Mouse (Mus musculus) lung, embryonic 15.5 days (tissue): ENCODE results near the gene Snx33. TPM values are rescaled to one million over a fixed set of nuclear protein-coding genes. Genes with fewer than 3 reads are reported as not detected.
"Not testable (repeated sequence)": the region's sequence is repeated elsewhere in the genome, so short reads cannot be mapped to it uniquely, and the experiment has no call there.

Source experiments
- ATAC-seq: fragments of 200-750 bp; cut with Nextera tagmentation; 2 replicates; pipeline ENCODE4 v1.8.0; 2017; ENCODE audit warnings: moderate number of reproducible peaks, borderline replicate concordance; ENCODE audit not compliant: low FRiP score, low TSS enrichment; ENCODE audit errors: extremely low read depth
- H3K27ac ChIP-seq: fragments of 300-500 bp; sonication (generic); 2 replicates; pipeline ENCODE4 v1.5.1; 2015; ENCODE audit warnings: moderate library complexity, mild to moderate bottlenecking, inconsistent platforms
- H3K27me3 ChIP-seq: fragments of 300-500 bp; sonication (generic); 2 replicates; pipeline ENCODE4 v1.6.1; 2015; ENCODE audit warnings: inconsistent platforms
- H3K36me3 ChIP-seq: fragments of 300-500 bp; sonication (generic); 2 replicates; pipeline ENCODE4 v1.6.1; 2015; ENCODE audit warnings: inconsistent platforms
- H3K4me1 ChIP-seq: fragments of 300-500 bp; sonication (generic); 2 replicates; pipeline ENCODE4 v1.6.1; 2015; ENCODE audit warnings: inconsistent platforms
- H3K4me2 ChIP-seq: fragments of 300-500 bp; sonication (generic); 2 replicates; pipeline ENCODE4 v1.6.1; 2015; ENCODE audit warnings: inconsistent platforms, mild to moderate bottlenecking, moderate library complexity
- H3K4me3 ChIP-seq: fragments of 300-500 bp; sonication (generic); 2 replicates; pipeline ENCODE4 v1.5.1; 2015; ENCODE audit warnings: mild to moderate bottlenecking, inconsistent platforms
- H3K9ac ChIP-seq: fragments of 300-500 bp; sonication (generic); 2 replicates; pipeline ENCODE4 v1.6.1; 2015; ENCODE audit warnings: inconsistent platforms
- H3K9me3 ChIP-seq: fragments of 300-500 bp; sonication (generic); 2 replicates; pipeline ENCODE4 v1.6.1; 2016; ENCODE audit warnings: inconsistent platforms
- WGBS: fragments of 180-500 bp; shearing (Covaris S2); methylation state at CpG from one replicate; pipeline ENCODE4 v1.1.7; 2015; 5-methylcytosine and 5-hydroxymethylcytosine counted together
- polyA plus RNA-seq: library from polyadenylated mRNA; unstranded; fragments of >200 nt; fragmentation: Nextera tagmentation; extraction: Ambion mirVana; gene quantifications from 2 replicates; pipeline ENCODE4 v1.2.1, GENCODE M21; 2015

Gene Snx33
- polyA plus RNA-seq, 1 experiment from 2014 or later: 11.4 TPM

DNA sequence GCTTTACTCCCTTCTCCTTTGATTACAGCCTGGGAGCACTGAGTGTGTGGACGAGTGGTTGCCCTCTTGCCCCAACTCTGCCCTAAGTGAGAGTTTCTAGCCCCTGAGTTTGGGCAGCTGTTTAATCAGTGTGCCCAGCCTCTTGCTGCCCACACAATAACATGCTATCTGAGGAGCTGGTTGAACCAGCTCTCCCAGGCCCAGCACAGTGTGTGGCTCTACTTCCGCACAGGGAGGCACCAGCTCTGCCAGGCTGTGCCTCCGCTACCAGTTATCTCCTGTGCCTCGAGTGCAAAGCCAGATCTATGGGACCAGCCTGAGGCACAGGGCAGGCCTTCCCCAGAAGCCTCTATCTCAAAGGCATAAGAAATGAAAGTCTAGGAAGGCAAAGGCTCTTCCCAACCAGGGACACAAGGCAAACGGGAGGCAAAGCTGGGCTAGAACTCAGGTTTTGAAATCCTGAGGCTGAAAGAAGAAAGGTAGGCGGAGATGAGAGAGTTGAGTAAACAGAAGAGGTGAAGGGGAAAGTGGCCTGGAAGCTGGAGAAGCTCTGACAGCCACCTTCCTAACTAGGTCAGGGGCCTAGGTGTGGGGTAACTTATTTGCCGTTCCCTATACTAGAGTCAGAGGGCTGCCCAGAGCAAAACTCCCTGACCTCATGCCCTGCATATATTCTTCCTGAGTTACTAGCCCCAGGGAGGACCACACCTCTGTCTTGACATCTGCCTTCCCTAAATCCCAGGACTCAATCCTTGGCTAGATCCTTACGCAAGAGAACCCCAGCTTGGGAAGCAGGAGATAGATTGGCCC lies 4.1 kb downstream of the Snx33 start:
- peak overlapping the region; percentile 36 for H3K9ac ChIP-seq
- H3K4me3 ChIP-seq: peak overlapping the region; percentile 36
- peak overlapping the region; percentile 76 for H3K4me2 ChIP-seq
- H3K27ac ChIP-seq: peak overlapping the region; percentile 76
- H3K4me1 ChIP-seq: peaks cover 50% of the 10 kb centered on the region
- peaks cover 22% of the 10 kb centered on the region for H3K36me3 ChIP-seq
- 36% methylated on average over 8 of the region's 8 CpGs for WGBS
- no peaks in the 10 kb centered on the region for H3K27me3 ChIP-seq
- H3K9me3 ChIP-seq: no peaks in the 10 kb centered on the region
- no peak for ATAC-seq

DNA sequence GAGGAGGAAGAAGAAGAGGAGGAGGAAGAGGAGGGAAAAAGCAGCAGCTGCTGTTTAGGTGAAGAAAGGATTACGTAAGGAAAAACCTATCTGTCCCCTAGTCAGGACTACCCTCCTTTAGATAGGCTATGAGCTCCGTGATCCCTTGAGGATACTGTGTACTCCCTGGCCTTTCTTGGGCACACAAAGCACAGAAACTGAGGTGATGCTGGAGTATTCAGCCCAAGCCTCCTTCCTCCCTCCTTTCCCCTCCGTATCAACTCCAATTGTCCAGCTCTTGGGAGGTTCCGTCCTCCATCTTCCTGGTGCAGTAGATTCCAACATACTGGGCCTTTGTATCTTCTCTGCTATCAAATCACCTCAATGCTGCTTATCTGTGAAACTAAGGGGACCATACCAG lies 5.4 kb downstream of the Snx33 start:
- H3K9me3 ChIP-seq: no peaks in the 10 kb centered on the region
- H3K4me2 ChIP-seq: peak overlapping the region; percentile 76; the same call in 1 of the 2 replicates
- no peak overlapping the region for H3K27ac ChIP-seq
- ATAC-seq: no peak
- H3K9ac ChIP-seq: no peak overlapping the region
- no peaks in the 10 kb centered on the region for H3K27me3 ChIP-seq
- no peak overlapping the region for H3K4me3 ChIP-seq
- WGBS: 85% methylated on average over 4 of the region's 4 CpGs
- peaks cover 33% of the 10 kb centered on the region for H3K36me3 ChIP-seq
- peaks cover 43% of the 10 kb centered on the region for H3K4me1 ChIP-seq

DNA sequence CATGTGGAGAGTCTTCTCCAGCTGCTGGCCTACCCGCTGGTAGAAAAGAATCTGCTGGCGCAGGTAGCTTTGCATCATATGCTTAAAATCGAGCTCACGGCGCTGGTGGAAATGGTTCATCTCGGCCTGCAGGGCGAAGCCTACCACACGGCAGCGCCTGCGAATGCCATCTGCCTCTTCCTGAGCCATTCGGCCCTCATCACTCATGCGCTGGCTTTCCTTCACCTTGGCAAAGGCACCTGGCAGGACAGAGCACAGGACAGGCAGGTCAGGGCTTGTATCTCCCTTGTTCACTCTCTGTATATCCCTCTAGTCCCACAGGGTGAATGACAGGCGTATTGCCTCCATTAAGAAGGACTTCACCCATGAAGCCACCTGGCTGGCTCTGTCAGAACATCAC lies 9.7 kb downstream of the Snx33 start:
- Histone ChIP-seq H3K4me1 (peaks cover 9% of the 10 kb centered on the region), H3K27ac (no peak overlapping the region), H3K9me3 (no peaks in the 10 kb centered on the region), H3K4me3 (no peak overlapping the region), H3K9ac (no peak overlapping the region), H3K4me2 (no peak overlapping the region), H3K36me3 (peaks cover 62% of the 10 kb centered on the region), H3K27me3 (no peaks in the 10 kb centered on the region)
- no peak for ATAC-seq
- 92% methylated on average over 13 of the region's 13 CpGs for WGBS

DNA sequence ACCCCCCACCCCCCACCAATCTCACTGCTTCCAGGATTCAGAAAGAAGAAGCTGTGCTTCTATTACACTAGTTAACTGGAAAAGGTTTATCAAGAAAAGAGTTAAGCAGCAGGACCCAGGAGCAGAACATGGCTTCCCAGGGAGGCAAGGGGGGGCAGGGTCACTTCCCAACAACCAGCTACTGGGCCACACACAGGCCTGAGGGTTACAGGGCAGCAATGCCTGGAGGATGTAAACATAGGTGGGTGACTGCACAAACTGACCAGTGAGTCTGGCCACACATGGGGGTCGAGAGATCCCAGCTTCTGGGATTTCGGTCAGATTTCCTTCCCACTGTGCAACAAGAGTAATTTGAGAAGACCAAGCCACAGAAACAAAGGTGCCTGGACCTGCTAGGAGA lies 11.0 kb downstream of the Snx33 start:
- Histone ChIP-seq H3K27ac (no peak overlapping the region), H3K4me1 (no peaks in the 10 kb centered on the region), H3K4me2 (no peak overlapping the region), H3K4me3 (no peak overlapping the region), H3K27me3 (no peaks in the 10 kb centered on the region), H3K9me3 (no peaks in the 10 kb centered on the region), H3K9ac (no peak overlapping the region), H3K36me3 (peaks cover 59% of the 10 kb centered on the region)
- ATAC-seq: no peak
- 78% methylated on average over 2 of the region's 2 CpGs for WGBS

DNA sequence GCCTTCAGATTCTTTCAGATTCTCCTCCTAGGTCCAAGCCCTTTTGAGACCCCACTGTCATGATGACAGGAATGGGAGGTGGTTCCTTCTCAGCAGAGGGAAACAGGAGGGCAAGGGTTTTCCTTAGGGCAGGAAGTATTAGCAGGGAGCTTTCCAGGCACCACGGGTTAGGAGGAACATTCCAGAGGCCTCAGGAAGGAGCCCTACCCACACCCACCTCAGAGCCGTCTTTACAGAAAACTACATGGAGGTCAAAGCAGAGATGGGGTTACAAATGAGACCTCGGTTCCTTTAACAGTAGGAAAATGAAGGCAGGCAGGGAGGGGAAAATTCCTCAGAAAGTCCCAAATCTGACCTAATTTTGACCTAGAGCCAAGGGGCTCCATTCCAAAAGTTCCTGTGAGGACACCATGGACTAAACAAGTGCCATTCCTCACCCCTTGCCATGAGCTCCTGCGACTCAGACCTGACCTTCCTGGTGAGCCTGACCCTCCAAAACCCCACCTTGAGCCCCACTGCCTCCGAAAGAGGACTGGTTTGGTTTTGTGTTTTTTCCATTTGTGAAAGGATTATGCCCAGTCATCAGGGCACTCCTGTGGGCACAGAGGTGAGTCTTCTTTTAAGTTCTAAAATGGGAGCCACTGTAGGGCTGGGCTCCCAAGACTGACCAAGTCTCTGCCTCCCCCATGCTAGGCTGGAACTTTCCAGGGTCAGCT lies 12.3 kb downstream of the Snx33 start:
- no peaks in the 10 kb centered on the region for H3K4me1 ChIP-seq
- no peak overlapping the region for H3K9ac ChIP-seq
- H3K36me3 ChIP-seq: peaks cover 48% of the 10 kb centered on the region
- H3K27ac ChIP-seq: no peak overlapping the region
- H3K27me3 ChIP-seq: no peaks in the 10 kb centered on the region
- no peak for ATAC-seq
- H3K4me3 ChIP-seq: no peak overlapping the region
- H3K9me3 ChIP-seq: no peaks in the 10 kb centered on the region
- 67% methylated on average over 5 of the region's 5 CpGs for WGBS
- no peak overlapping the region for H3K4me2 ChIP-seq

DNA sequence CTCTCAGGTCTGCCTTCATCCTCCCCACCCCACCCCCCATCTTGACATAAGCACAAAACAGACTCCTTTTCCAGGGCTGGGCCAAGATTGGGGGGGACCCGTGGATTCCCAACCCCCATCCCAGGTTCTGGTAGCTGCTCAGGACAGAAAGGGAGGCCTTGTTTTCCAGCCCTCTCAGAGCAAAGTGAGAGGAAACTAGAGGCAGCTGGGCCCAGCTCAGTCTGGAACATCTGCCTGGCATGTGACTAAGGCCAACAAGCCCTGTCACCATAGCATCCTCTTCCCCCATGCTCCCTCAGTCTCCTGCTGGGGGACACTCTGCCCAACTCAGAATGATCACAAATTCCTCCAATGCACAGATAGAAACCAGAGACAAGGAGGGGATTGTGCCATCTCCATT lies 13.1 kb downstream of the Snx33 start:
- no peaks in the 10 kb centered on the region for H3K27me3 ChIP-seq
- peaks cover 44% of the 10 kb centered on the region for H3K36me3 ChIP-seq
- WGBS: 76% methylated on average over 1 of the region's 1 CpGs
- H3K4me2 ChIP-seq: no peak overlapping the region
- ATAC-seq: no peak
- no peak overlapping the region for H3K4me3 ChIP-seq
- H3K4me1 ChIP-seq: no peaks in the 10 kb centered on the region
- no peak overlapping the region for H3K27ac ChIP-seq
- no peak overlapping the region for H3K9ac ChIP-seq
- no peaks in the 10 kb centered on the region for H3K9me3 ChIP-seq

DNA sequence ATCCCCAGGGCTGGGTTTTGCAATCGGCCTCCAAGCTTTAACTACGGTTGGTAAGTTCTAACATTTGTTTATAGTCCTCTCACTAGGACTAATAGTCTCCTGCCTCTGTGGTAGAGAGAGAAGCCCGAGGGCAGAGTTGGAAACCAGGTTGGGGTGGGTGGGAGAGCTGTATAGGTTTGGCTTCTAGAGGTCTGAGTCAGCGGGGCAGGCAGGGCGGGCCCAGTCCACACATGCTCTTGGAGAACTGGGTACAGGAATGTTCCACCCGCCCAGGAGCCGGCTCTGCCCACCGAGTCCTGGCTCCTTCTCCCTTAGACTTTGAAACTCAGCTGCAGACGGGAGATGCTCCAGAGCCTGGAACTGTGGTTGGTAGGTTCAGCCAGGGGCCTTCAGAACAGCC lies 14.2 kb downstream of the Snx33 start:
- Histone ChIP-seq H3K36me3 (peaks cover 40% of the 10 kb centered on the region), H3K4me1 (no peaks in the 10 kb centered on the region), H3K4me3 (no peak overlapping the region), H3K9me3 (no peaks in the 10 kb centered on the region), H3K4me2 (no peak overlapping the region), H3K27ac (no peak overlapping the region), H3K9ac (no peak overlapping the region), H3K27me3 (no peaks in the 10 kb centered on the region)
- no peak for ATAC-seq
- WGBS: 80% methylated on average over 9 of the region's 9 CpGs

DNA sequence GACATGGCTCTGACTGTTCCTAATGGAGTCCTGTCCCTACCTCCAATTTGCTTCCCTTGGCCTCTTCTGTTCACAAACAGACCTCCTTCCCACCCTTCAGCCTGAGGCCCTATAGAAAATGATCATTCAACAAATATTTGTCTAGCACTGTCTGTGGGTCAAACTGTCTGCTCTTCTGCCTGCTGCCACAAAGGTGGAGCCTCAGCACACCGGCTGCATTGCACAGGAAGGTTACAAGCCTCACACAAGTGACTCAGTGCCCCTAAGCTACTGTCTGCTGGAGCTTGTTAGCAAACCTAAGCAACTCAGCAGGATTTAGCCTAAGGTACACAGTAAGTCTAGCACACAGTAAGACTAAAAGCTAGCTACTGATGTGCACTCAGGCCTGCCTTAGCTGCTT lies 17.2 kb downstream of the Snx33 start:
- no peak overlapping the region for H3K4me2 ChIP-seq
- no peak for ATAC-seq
- 14% methylated on average over 1 of the region's 1 CpGs for WGBS

DNA sequence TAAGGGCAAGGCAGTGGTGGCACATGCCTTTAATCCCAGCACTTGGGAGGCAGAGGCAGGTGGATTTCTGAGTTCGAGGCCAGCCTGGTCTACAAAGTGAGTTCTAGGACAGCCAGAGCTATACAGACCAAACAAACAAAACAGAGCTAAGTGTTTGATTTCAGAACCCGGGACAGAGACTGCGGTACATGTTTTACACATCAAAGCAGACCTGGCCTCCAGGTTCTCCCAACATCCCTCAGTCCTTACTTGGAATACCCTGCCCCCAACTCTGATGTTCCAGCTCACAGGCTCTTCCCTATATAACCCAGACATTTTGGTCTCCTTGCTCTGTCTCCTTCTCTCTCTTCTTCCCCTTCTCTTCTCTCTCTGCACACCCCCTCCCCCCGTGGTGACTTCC lies 18.2 kb downstream of the Snx33 start:
- not testable (repeated sequence) for H3K9me3 ChIP-seq, H3K9ac ChIP-seq, H3K4me1 ChIP-seq, H3K36me3 ChIP-seq, H3K4me2 ChIP-seq, H3K27me3 ChIP-seq, ATAC-seq, H3K27ac ChIP-seq, H3K4me3 ChIP-seq
- WGBS: 37% methylated on average over 4 of the region's 4 CpGs

More for the DNA sequence above, 17.2 kb downstream of the Snx33 start:
- Histone ChIP-seq H3K4me1 (no peaks in the 10 kb centered on the region), H3K36me3 (peaks cover 11% of the 10 kb centered on the region; the same call in 1 of the 2 replicates), H3K27me3 (no peaks in the 10 kb centered on the region), H3K9ac (no peak overlapping the region), H3K4me3 (no peak overlapping the region), H3K27ac (no peak overlapping the region), H3K9me3 (no peaks in the 10 kb centered on the region)

DNA sequence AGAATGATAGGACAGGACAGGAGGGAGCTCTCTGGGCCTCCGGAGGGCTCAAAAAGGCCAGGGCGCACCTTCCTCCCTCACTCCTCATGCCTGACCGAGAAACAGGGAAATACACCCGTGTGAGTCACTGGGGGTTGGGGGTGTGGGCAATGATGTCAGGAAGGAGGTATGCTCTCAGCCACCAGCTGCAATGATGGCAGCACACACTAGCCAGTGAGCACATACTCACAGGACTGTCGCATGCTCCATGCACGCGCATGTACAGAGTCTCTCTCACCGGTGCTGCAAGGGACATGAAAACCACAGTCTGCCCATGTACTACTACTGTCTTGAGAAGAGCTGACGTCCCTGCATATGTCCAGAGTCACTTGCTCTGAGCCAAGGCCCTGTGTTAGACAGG lies 20.6 kb downstream of the Snx33 start:
- Histone ChIP-seq H3K9ac (no peak overlapping the region), H3K27me3 (no peaks in the 10 kb centered on the region), H3K4me3 (no peak overlapping the region), H3K9me3 (no peaks in the 10 kb centered on the region), H3K4me1 (no peaks in the 10 kb centered on the region), H3K4me2 (no peak overlapping the region), H3K27ac (no peak overlapping the region), H3K36me3 (no peaks in the 10 kb centered on the region)
- ATAC-seq: no peak
- 70% methylated on average over 9 of the region's 9 CpGs for WGBS

DNA sequence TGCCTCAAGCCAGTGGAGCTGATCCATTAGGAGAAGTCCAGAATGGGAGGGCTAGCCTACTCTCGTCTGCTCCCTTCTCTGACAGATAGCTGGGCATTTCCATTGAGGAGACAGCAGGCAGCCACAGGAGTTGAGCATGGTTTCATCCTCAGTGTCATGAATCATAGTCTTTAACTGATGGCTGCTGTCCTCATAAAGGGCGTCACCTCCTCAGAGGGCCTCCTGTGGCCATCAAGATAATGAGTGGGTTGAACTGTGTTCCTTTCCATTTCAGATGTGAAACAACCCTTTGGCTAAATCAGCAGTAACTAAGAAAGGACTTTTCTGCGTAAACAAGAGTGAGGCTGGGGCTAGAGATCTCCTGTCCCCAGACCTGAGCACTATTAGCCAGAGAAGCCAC lies 24.5 kb downstream of the Snx33 start:
- no peak overlapping the region for H3K4me2 ChIP-seq
- ATAC-seq: no peak
- peaks cover 5% of the 10 kb centered on the region; the same call in 1 of the 2 replicates for H3K4me1 ChIP-seq
- H3K9me3 ChIP-seq: no peaks in the 10 kb centered on the region
- H3K36me3 ChIP-seq: no peaks in the 10 kb centered on the region
- WGBS: 83% methylated on average over 3 of the region's 3 CpGs
- H3K9ac ChIP-seq: no peak overlapping the region
- no peaks in the 10 kb centered on the region for H3K27me3 ChIP-seq
- H3K4me3 ChIP-seq: no peak overlapping the region
- H3K27ac ChIP-seq: no peak overlapping the region

DNA sequence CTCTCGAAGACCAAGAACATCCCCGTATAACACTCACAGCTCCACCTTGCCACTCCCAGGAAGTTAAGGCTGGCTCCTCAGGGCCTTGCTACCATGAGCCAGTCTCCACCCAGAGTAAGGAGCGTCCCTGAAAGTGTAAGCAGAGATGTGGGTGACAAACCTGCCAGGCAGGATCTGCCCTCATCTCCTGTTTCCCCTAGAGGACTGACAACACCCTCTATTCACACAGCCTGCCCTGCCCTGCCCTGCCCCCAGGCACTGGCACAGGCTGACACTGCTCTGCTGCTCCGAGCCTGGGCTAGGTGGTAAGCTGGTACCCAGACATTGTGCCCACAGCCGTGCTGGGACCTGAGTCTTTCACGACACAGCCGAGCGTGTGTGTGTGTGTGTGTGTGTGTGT lies 27.0 kb downstream of the Snx33 start:
- WGBS: 39% methylated on average over 8 of the region's 8 CpGs
- H3K4me1 ChIP-seq: peaks cover 5% of the 10 kb centered on the region; the same call in 1 of the 2 replicates
- no peak overlapping the region for H3K9ac ChIP-seq
- H3K36me3 ChIP-seq: no peaks in the 10 kb centered on the region
- H3K4me2 ChIP-seq: no peak overlapping the region
- no peaks in the 10 kb centered on the region for H3K27me3 ChIP-seq
- no peaks in the 10 kb centered on the region for H3K9me3 ChIP-seq
- peak; percentile 61; the same call in 1 of the 2 replicates for ATAC-seq
- peak overlapping the region; percentile 15; the same call in 1 of the 2 replicates for H3K27ac ChIP-seq
- no peak overlapping the region for H3K4me3 ChIP-seq
